Mouse (Mus musculus): ENCODE measurements around the gene Mpg. TPM values are rescaled to one million over a fixed set of nuclear protein-coding genes. Genes with fewer than 3 reads are reported as not detected.

Mpg gene
- polyA plus RNA-seq, 1 experiment from 2014 or later, result 26.3 TPM

DNA sequence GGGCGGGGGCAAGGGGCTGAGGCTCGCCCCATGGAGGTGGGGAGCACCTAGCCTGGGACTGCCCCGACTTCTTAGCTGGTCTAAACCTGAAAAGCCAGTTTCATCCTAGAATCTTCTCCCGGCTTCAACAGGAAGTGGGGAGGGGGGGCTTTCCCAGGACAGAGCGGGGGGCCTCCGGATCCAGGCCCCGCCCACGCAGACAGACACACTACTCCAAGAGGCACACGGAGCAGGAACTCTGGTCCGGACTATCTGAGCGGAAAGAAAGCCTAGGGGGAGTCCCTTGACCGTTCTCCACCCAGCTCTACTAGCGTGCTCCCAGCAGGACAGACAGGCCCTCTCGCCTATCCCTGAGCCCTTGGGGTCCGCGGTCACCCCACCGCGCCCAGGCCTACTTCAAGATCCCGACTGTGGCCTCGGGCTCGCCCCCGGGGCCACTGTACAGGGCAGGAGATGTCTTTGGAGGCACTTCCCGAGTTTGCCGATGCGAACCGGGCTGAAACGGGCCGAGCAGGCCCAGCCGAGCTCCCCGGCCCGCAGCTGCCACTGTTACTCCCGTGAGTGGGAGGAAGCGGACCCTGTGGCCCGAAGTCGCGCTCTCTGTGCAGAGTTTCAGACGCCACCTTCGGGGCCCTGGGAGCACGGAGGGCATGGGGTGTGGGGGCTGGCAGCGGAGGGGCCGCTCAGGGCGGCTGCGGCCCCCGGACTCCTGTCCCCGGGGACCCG is 4.9 kb upstream of the Mpg start:
- POLR2A ChIA-PET, result interaction anchor here (1.4 kb wide), 2 partner anchors 15 to 17 kb away, joined by 3 to 5 read pairs; no protein-coding TSS in a partner anchor
- DNase-seq (ENCODE audit: low read depth, low spot score) (peak; percentile 58), ATAC-seq (peak; percentile 69)
- CTCF ChIA-PET, result interaction anchor here (1.1 to 4.6 kb wide), 6 partner anchors 10 to 40 kb away, joined by 3 to 54 read pairs (median 5); no protein-coding TSS in a partner anchor
- no peak for TF ChIP-seq CTCF (IDR thresholded peaks at IDR 0.05)
- in situ Hi-C loops (cut with MboI; ENCODE audit: low pct_unique_long_range_greater_than_20kb), result no loop called here
- H3K27me3 ChIP-seq, result no peaks in the 10 kb centered on the region

DNA sequence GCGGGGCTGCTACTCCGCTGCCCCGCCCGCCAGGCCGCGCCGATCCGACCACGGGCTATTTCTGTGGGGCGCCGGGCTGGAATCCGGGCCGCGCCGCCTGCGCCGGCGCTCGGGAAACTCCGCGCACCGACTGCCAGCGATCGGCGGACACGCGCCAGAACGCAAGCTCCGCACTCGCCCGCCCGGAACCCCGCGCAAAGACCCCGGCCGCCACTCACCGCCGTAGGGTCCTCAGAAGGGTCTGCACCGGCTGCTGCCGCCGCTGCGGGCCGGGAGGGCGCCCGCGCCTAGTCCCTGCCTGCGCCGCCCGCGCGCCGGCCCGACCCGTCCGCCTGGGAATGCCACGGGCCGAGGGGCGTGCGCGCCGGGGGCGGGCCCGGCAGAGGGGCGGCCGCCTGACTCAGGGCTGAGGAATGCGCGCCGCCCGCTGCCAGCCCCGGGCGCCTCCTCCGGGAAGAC is 4.3 kb upstream of the Mpg start, which contains the start of gene Rhbdf1:
Gene Rhbdf1 (minus strand): TSS at position 350 of the 459 bp plus-strand sequence.
- ChIA-PET CTCF (interaction anchor here (0.8 to 2.1 kb wide), 3 partner anchors 9 to 16 kb away, joined by 3 to 10 read pairs (median 5); no protein-coding TSS in a partner anchor), POLR2A (interaction anchor here (1.4 kb wide), 2 partner anchors 14 to 17 kb away, joined by 3 to 5 read pairs; no protein-coding TSS in a partner anchor)
- no peaks in the 10 kb centered on the region for H3K27me3 ChIP-seq
- in situ Hi-C loops (cut with MboI; ENCODE audit: low pct_unique_long_range_greater_than_20kb), result no loop called here
- ATAC-seq (peak; percentile 42), DNase-seq (ENCODE audit: low read depth, low spot score) (no peak)
- TF ChIP-seq CTCF (IDR thresholded peaks at IDR 0.05), result no peak

DNA sequence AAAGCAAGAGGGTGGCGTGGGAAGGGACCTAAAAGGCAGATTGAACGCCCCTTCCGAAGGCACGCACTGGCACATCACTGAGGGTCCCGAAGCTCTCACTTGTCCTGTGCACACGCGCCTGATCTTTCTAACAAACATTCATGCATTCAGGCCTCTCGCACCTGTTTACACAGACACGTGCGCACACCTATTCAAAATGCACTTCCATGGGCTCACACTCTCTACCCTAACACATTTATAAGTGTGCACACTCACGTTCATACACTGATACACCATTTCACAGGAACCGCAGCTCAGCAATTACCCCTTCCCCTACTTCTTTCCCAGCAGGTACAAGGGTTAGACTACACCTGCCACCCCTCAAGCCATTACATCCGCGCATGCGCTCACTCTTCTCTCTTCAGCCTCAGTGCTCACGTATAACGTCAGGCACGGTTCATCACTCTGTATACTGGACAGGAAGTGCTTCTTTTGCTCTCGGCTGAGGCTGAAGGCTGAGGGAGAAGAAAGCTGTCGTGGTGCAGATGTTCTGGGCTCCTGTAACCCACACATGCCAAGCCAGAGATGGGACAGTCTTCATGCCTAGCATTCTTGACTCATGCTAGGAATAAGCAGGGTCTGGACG is 3.6 kb upstream of the Mpg start:
- ChIA-PET CTCF (interaction anchor here (0.8 to 3.0 kb wide), 4 partner anchors 10 to 18 kb away, joined by 3 to 9 read pairs (median 4); partner anchors contain the start of gene Snrnp25), POLR2A (interaction anchor here (1.4 kb wide), 2 partner anchors 13 to 16 kb away, joined by 3 to 5 read pairs; no protein-coding TSS in a partner anchor)
- ATAC-seq, result no peak
- no peak for DNase-seq (ENCODE audit: low read depth, low spot score)
- no peaks in the 10 kb centered on the region for H3K27me3 ChIP-seq
- in situ Hi-C loops (cut with MboI; ENCODE audit: low pct_unique_long_range_greater_than_20kb), result no loop called here
- no peak for TF ChIP-seq CTCF (IDR thresholded peaks at IDR 0.05)

DNA sequence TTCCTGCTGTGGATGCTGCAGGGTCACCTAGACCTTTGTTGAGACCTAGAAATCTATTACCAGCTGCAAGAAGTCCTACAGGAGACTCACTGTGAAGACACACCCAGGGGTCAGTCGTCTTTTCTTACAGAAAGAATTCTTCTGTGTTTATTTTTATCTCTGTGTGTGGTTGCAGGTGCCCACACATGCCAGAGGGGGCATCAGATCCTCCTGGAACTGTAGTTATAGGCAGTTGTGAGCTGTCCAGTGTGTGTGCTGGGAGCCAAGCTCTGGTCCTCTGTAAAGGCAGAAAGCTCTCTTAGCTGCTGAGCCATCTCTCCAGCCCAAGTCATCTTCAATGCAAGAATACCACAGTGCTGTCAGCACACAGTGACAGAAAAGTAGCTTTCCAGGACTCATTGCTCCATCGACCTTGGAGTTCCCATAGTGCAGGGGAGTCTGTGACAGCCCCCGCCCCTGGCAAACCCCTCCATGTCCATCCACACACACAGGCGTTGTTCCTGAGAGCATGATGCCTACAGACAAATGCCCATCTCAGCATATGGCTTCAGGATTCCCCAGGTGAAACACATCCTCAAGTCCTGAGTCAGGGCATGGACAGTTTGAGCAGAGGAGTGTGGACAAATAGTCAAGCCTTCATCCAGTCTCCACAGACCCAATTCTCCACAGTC is 2.9 kb upstream of the Mpg start:
- H3K27me3 ChIP-seq, result no peaks in the 10 kb centered on the region
- POLR2A ChIA-PET, result no interaction called here
- no peak for TF ChIP-seq CTCF (IDR thresholded peaks at IDR 0.05)
- ATAC-seq (no peak), DNase-seq (ENCODE audit: low read depth, low spot score) (no peak)
- CTCF ChIA-PET, result interaction anchor here (1.4 to 3.0 kb wide), 3 partner anchors 12 to 19 kb away, joined by 3 to 9 read pairs (median 5); partner anchors contain the start of gene Snrnp25
- in situ Hi-C loops (cut with MboI; ENCODE audit: low pct_unique_long_range_greater_than_20kb), result no loop called here

DNA sequence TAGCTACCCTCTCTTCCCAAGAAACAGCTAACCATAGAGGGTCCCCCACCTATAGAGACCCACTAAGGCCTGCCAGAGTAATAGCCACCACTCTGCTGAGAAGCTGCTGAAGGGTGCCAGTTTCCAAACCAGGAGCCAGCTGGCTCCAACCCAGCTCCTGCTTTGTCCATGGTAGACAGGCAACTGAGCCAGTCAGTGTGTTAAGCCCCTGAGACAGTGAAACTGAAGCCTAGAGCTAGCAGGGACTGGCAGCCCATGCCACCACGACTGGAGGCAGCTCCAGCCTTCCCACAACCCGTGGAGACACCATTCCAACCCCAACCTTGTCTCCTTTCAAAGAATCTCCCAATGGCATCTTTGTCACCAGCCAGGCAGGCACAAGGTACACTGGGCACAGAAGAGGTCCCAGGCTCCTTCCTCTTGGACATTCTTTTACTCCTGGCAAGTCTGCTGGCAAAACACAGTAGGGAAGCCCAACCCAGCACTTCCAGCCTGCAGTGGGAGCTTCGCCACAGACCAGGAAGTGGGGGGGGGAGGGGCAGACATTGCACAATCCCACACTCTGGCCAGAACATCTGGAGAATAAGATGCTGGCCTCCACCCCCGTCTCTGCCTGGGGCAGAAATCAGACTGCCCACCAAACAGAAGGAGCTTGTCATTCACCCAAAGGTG is 1.7 kb upstream of the Mpg start:
- no peak for DNase-seq (ENCODE audit: low read depth, low spot score)
- in situ Hi-C loops (cut with MboI; ENCODE audit: low pct_unique_long_range_greater_than_20kb), result no loop called here

DNA sequence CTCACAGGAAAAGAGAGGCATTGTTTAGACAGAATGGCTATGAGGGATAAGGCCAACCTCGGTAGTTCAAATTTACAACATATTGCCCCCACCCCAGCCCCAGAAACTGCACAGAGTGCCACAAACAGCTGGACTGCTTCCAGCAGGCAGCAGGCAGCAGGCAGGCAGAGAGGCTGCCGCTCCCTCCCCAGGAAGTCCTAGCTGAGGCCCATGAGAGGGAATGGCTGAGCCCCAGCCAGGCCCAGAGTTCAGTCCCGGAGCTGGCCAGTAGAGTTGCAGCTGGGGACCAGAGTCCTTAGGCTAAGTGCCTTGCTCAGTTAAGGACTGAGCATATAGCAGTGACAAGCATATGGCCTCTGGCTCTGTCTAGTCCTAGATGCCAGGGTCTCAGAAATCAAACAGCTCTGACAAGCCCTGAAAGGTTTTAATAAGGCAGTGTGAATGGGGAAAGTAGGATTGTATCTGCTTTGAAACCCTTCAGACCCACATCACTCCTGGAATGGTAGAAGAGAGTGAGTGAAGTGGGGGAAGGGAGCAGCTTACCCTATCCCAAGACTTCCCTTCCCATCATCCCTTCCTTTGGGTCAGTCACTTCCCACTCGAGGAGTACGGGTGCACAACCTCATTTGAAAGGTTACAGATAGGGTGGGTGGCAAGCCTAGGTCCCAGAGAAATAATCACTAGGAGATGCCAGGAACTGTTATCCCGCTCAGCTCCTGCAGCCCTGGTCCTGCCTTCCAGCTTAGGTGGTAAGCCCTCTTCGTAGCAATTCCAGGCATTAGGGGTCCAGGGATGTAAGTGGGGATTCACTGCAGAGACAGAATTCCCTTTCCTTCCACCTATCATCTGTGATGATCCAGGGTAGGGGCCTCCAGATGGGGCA is 842 bp upstream of the Mpg start:
- CTCF ChIA-PET, result interaction anchor here (0.7 to 3.0 kb wide), 4 partner anchors 7 to 73 kb away, joined by 3 to 9 read pairs (median 4); no protein-coding TSS in a partner anchor
- ATAC-seq, result no peak
- H3K27me3 ChIP-seq, result no peaks in the 10 kb centered on the region
- POLR2A ChIA-PET, result interaction anchor here (0.5 to 2.2 kb wide), 3 partner anchors 11 to 1425 kb away, joined by 3 to 15 read pairs (median 8); no protein-coding TSS in a partner anchor
- DNase-seq (ENCODE audit: low read depth, low spot score), result no peak
- no peak for TF ChIP-seq CTCF (IDR thresholded peaks at IDR 0.05)
- in situ Hi-C loops (cut with MboI; ENCODE audit: low pct_unique_long_range_greater_than_20kb), result no loop called here

More for the DNA sequence above, 1.7 kb upstream of the Mpg start:
- H3K27me3 ChIP-seq, result no peaks in the 10 kb centered on the region
- POLR2A ChIA-PET, result interaction anchor here (0.6 to 1.4 kb wide), 2 partner anchors 15 to 36 kb away, joined by 3 read pairs; no protein-coding TSS in a partner anchor
- no peak for ATAC-seq
- CTCF ChIA-PET, result interaction anchor here (0.7 to 3.0 kb wide), 5 partner anchors 8 to 74 kb away, joined by 3 to 9 read pairs (median 4); no protein-coding TSS in a partner anchor
- no peak for TF ChIP-seq CTCF (IDR thresholded peaks at IDR 0.05)

DNA sequence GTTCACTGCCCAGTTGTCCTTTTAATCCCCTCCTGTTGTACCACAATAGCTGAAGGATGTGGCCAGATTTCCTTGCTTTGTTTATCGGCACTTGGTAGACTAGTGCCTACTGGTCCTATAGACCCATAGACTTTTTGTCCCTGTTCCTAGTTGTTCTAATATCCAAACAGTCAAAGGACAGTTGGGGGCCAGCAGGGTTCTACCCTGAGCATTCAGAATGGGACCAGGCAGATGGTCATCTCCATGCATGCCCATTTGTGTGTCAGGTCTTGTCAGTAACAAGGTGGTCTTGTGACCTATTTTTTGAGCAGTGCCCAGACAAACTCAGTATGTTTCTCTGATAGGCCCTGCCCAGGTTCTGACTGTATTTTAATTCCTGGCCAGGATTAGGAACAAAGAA is 736 bp downstream of the Mpg start:
- H3K27me3 ChIP-seq, result no peaks in the 10 kb centered on the region
- CTCF ChIA-PET, result interaction anchor here (1.3 kb wide), 1 partner anchor 10 kb away, joined by 6 read pairs; no protein-coding TSS in a partner anchor
- ATAC-seq (no peak), DNase-seq (ENCODE audit: low read depth, low spot score) (no peak)
- no peak for TF ChIP-seq CTCF (IDR thresholded peaks at IDR 0.05)
- in situ Hi-C loops (cut with MboI; ENCODE audit: low pct_unique_long_range_greater_than_20kb), result no loop called here
- POLR2A ChIA-PET, result interaction anchor here (0.8 to 2.2 kb wide), 5 partner anchors 9 to 40 kb away, joined by 3 to 8 read pairs (median 4); no protein-coding TSS in a partner anchor

DNA sequence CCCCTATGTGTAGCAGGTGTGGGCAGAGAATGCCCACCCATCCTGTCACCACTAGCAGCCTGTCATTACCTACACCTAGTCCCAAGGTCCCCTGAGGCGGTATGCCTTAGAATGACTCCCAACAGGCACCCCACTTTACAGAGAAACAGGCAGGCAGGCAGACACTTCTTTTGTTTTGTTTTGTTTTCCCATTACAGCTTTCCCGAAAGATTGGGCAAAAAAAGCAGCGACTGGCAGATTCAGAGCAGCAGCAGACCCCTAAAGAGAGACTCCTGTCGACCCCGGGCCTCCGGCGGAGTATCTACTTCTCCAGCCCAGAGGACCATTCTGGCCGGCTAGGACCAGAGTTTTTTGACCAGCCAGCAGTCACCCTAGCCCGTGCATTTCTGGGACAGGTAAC is 1.2 kb downstream of the Mpg start:
- in situ Hi-C loops (cut with MboI; ENCODE audit: low pct_unique_long_range_greater_than_20kb), result no loop called here
- no peak for TF ChIP-seq CTCF (IDR thresholded peaks at IDR 0.05)
- ChIA-PET POLR2A (interaction anchor here (1.4 to 2.2 kb wide), 4 partner anchors 8 to 39 kb away, joined by 3 to 8 read pairs (median 4); no protein-coding TSS in a partner anchor), CTCF (interaction anchor here (1.3 kb wide), 1 partner anchor 10 kb away, joined by 6 read pairs; no protein-coding TSS in a partner anchor)
- ATAC-seq (no peak), DNase-seq (ENCODE audit: low read depth, low spot score) (no peak)
- H3K27me3 ChIP-seq, result no peaks in the 10 kb centered on the region

Measured in Patski (cell line).